Mouse (Mus musculus): Measurements from ENCODE around the gene Sh2d2a.
"Not testable (repeated sequence)": the region's sequence is repeated elsewhere in the genome, so short reads cannot be mapped to it uniquely, and the experiment has no call there.

The Sh2d2a gene

GRCm38 (mm10) chr3:87855936-87856335 is 9.4 kb downstream of the Sh2d2a start:
- in situ Hi-C loops (cut with MseI, MboI) = no loop called here

GRCm38 (mm10) chr3:87857666-87858065 is 11.1 kb downstream of the Sh2d2a start:
- in situ Hi-C loops (cut with MseI, MboI) = no loop called here

- in situ Hi-C loops (cut with MseI, MboI) = no loop called here
These were observed 13.3 kb downstream of the Sh2d2a start for GRCm38 (mm10) chr3:87859813-87860212.

- in situ Hi-C loops (cut with MseI, MboI) = not testable (repeated sequence)
These were observed 17.6 kb downstream of the Sh2d2a start for GRCm38 (mm10) chr3:87864111-87864510.

GRCm38 (mm10) chr3:87877730-87878129 is 31.2 kb downstream of the Sh2d2a start:
- in situ Hi-C loops (cut with MseI, MboI) = no loop called here

- in situ Hi-C loops (cut with MseI, MboI) = no loop called here
These were observed 37.7 kb downstream of the Sh2d2a start for GRCm38 (mm10) chr3:87884291-87884690.

GRCm38 (mm10) chr3:87884708-87885251 is 38.2 kb downstream of the Sh2d2a start:
- in situ Hi-C loops (cut with MseI, MboI) = no loop called here

GRCm38 (mm10) chr3:87885281-87886003 is 38.9 kb downstream of the Sh2d2a start, which contains the start of gene Prcc:
Prcc (minus strand) TSS chr3:87885608.
- in situ Hi-C loops (cut with MseI, MboI) = no loop called here

GRCm38 (mm10) chr3:87886004-87886365 is 39.4 kb downstream of the Sh2d2a start:
- in situ Hi-C loops (cut with MseI, MboI) = no loop called here

- in situ Hi-C loops (cut with MseI, MboI) = no loop called here
These were observed 39.9 kb downstream of the Sh2d2a start for GRCm38 (mm10) chr3:87886416-87886815.

- in situ Hi-C loops (cut with MseI, MboI) = not testable (repeated sequence)
These were observed 40.8 kb downstream of the Sh2d2a start for GRCm38 (mm10) chr3:87887400-87887799.

GRCm38 (mm10) chr3:87891481-87891880 is 44.9 kb downstream of the Sh2d2a start:
- in situ Hi-C loops (cut with MseI, MboI) = no loop called here

GRCm38 (mm10) chr3:87893367-87893905 is 46.9 kb downstream of the Sh2d2a start:
- in situ Hi-C loops (cut with MseI, MboI) = no loop called here

GRCm38 (mm10) chr3:87899266-87899665 is 52.7 kb downstream of the Sh2d2a start:
- in situ Hi-C loops (cut with MseI, MboI) = no loop called here

- in situ Hi-C loops (cut with MseI, MboI) = no loop called here
These were observed 53.2 kb downstream of the Sh2d2a start for GRCm38 (mm10) chr3:87899776-87900175.

GRCm38 (mm10) chr3:87901036-87901624 is 54.6 kb downstream of the Sh2d2a start:
- in situ Hi-C loops (cut with MseI, MboI) = no loop called here

- in situ Hi-C loops (cut with MseI, MboI) = not testable (repeated sequence)
These were observed 55.4 kb downstream of the Sh2d2a start for GRCm38 (mm10) chr3:87901959-87902358.

GRCm38 (mm10) chr3:87903821-87904220 is 57.3 kb downstream of the Sh2d2a start:
- in situ Hi-C loops (cut with MseI, MboI) = no loop called here
